Mouse (Mus musculus) neural tube, embryonic 11.5 days (tissue): ENCODE measurements around the gene Mical2. TPM values are rescaled to one million over a fixed set of nuclear protein-coding genes. Genes with fewer than 3 reads are reported as not detected.
A peak's percentile ranks its signal among the peaks of the same experiment; 100 is the strongest.

ENCODE experiments used
- ATAC-seq: fragments of 200-750 bp; cut with Nextera tagmentation; 2 replicates; pipeline ENCODE4 v1.8.0; 2017; ENCODE audit warnings: moderate number of reproducible peaks, mild to moderate bottlenecking, moderate TSS enrichment, moderate library complexity; ENCODE audit not compliant: insufficient read depth, low FRiP score, low TSS enrichment
- DNase-seq: peaks from one replicate; pipeline ENCODE4 v3.0.0-alpha.2; 2015; ENCODE audit warnings: low spot score
- H3K27ac ChIP-seq: fragments of 300-500 bp; sonication (generic); 2 replicates; pipeline ENCODE4 v1.5.1; 2014; ENCODE audit warnings: low read depth, mild to moderate bottlenecking, low read length
- H3K27me3 ChIP-seq: fragments of 300-500 bp; sonication (generic); 2 replicates; pipeline ENCODE4 v1.6.1; 2014; ENCODE audit warnings: mild to moderate bottlenecking, low read length, mixed read lengths; ENCODE audit not compliant: control insufficient read depth, insufficient read depth
- H3K36me3 ChIP-seq: fragments of 300-500 bp; sonication (generic); 2 replicates; pipeline ENCODE4 v1.6.1; 2014; ENCODE audit warnings: mild to moderate bottlenecking, low read length, moderate library complexity, mixed read lengths; ENCODE audit not compliant: control insufficient read depth, insufficient read depth
- H3K4me1 ChIP-seq: fragments of 300-500 bp; sonication (generic); 2 replicates; pipeline ENCODE4 v1.6.1; 2014; ENCODE audit warnings: low read length, mixed read lengths; ENCODE audit not compliant: control insufficient read depth, insufficient read depth
- H3K4me2 ChIP-seq: fragments of 300-500 bp; sonication (generic); 2 replicates; pipeline ENCODE4 v1.6.1; 2014; ENCODE audit warnings: low read depth, mild to moderate bottlenecking, moderate library complexity
- H3K4me3 ChIP-seq: fragments of 300-500 bp; sonication (generic); 2 replicates; pipeline ENCODE4 v1.5.1; 2014; ENCODE audit warnings: low read depth, low read length
- H3K9ac ChIP-seq: fragments of 300-500 bp; sonication (generic); 2 replicates; pipeline ENCODE4 v1.6.1; 2014; ENCODE audit warnings: mild to moderate bottlenecking, low read length
- H3K9me3 ChIP-seq: fragments of 300-500 bp; sonication (generic); 2 replicates; pipeline ENCODE4 v1.6.1; 2016; ENCODE audit warnings: low read length; ENCODE audit not compliant: control insufficient read depth
- WGBS: fragments of 180-500 bp; shearing (Covaris S2); extraction: QIAGEN DNeasy Blood & Tissue Kit; methylation state at CpG from one replicate; pipeline ENCODE4 v1.1.7; 2014; 5-methylcytosine and 5-hydroxymethylcytosine counted together
- polyA plus RNA-seq: library from polyadenylated mRNA; unstranded; fragments of >200 nt; fragmentation: Nextera tagmentation; extraction: Ambion mirVana; gene quantifications from 2 replicates; pipeline ENCODE4 v1.2.1, GENCODE M21; 2014

Gene Mical2
- 1.0 and 1.6 TPM in 2 replicates for polyA plus RNA-seq

- Histone ChIP-seq H3K9ac (peak within 1 kb of the TSS; percentile 45), H3K27ac (no peak within 1 kb of the TSS), H3K4me2 (peak within 1 kb of the TSS; percentile 99), H3K9me3 (no peaks in the 10 kb centered on the region), H3K36me3 (no peaks in the 10 kb centered on the region), H3K4me3 (peak within 1 kb of the TSS; percentile 55), H3K4me1 (peaks cover 6% of the 10 kb centered on the region), H3K27me3 (peaks cover 18% of the 10 kb centered on the region)
- DNase-seq, result peak; percentile 91
- ATAC-seq, result peak; percentile 99
- WGBS, result under 1% methylated on average over 53 of the region's 53 CpGs
Observed at GRCm38 (mm10) chr7:112225615-112226262, at the start of gene Mical2. Gene Mical2 (plus strand): TSS chr7:112225856.

DNA sequence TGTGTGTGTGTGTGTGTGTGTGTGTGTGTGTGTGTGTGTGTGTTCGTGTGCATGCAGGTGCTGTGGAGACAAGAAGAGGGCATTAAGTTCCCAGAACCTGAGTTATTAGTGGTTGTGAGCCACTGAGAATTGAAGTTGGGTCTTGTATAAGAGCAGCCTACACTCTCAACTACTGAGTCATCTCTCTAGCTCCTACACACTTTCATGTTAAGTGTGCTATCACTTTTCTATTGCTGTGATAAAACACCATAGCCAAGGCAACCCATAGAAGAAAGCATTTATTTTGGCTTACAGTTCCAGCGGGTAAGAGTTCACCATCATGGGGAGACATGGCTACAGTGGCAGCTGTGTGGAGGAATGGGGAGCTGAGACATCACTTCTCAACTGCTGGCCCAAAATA, 49.0 kb upstream of the Mical2 start:
- Histone ChIP-seq H3K4me3 (no peak overlapping the region), H3K4me1 (no peaks in the 10 kb centered on the region), H3K27ac (no peak overlapping the region), H3K9ac (no peak overlapping the region), H3K36me3 (no peaks in the 10 kb centered on the region), H3K27me3 (no peaks in the 10 kb centered on the region), H3K4me2 (no peak overlapping the region), H3K9me3 (no peaks in the 10 kb centered on the region)
- DNase-seq (no peak), ATAC-seq (no peak)
- WGBS, result 90% methylated on average over 2 of the region's 2 CpGs

DNA sequence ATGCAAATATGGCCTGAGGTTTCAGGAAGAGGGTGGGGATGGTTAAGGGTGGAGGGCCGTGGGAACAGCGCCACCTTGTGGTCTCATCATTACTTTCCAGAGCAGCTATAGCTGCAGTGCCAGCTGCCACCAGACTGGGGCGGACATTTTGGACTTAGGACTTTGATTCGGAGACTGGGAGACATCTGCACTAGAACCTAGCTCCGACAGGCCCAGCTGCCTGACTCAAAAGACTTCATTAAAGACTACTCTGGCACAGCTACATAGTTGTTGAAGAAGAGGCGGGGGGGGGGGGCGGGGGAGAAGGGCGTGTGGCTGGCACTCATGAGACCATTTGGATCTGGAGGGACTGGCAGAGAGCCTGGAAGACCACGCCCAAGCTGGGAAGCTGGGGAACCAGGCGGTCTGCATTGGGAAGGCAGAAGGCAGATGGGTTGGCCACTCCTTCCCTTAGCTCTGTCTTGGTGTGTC, 45.4 kb upstream of the Mical2 start:
- DNase-seq (peak; percentile 87), ATAC-seq (peak; percentile 73)
- Histone ChIP-seq H3K4me2 (peak overlapping the region; percentile 2; the same call in 1 of the 2 replicates), H3K9me3 (no peaks in the 10 kb centered on the region), H3K27ac (no peak overlapping the region), H3K4me1 (no peaks in the 10 kb centered on the region), H3K4me3 (no peak overlapping the region), H3K27me3 (no peaks in the 10 kb centered on the region), H3K9ac (no peak overlapping the region), H3K36me3 (no peaks in the 10 kb centered on the region)
- WGBS, result 21% methylated on average over 7 of the region's 10 CpGs

GRCm38 (mm10) chr7:112183258-112183841, 42.3 kb upstream of the Mical2 start:
- Histone ChIP-seq H3K27me3 (no peaks in the 10 kb centered on the region), H3K4me2 (no peak overlapping the region), H3K9me3 (no peaks in the 10 kb centered on the region), H3K36me3 (no peaks in the 10 kb centered on the region), H3K9ac (no peak overlapping the region), H3K27ac (no peak overlapping the region), H3K4me3 (no peak overlapping the region), H3K4me1 (no peaks in the 10 kb centered on the region)
- ATAC-seq, result peak; percentile 48; the same call in 1 of the 2 replicates
- DNase-seq, result peak; percentile 86
- WGBS, result 48% methylated on average over 5 of the region's 5 CpGs

DNA sequence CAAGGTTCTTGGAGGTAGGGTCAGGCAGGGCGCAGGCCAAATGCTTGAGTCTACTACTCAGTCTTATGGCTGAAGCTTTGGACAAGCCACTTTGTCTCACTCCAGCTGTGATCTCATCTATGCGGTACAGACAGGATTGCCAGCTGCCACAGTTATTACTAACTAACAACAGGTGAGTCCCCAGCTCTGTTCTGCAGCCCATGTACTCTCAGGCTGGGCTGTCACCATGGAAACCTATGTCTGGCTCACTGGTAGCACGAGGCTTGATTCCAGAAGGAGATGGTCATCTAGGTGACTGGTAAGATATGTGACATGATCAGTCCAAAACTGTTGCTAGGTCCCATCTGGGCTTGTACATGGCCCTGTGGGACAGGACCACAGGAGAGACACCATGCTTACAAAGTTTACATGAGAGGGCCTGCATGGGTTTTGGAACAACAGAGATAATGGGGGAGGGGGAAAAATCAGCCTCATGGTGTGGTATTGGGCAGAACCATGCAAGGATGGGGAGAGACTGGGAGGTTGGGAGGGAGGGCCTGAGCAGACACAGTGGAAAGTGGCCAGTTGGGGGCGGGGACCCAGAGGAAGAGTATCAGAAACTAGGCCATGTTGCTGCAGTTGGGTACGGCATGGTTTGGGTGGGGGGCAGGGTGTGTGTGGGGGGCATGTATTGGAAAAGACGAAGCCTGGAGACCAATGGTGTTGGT, 41.0 kb upstream of the Mical2 start:
- DNase-seq, result no peak
- Histone ChIP-seq H3K4me1 (no peaks in the 10 kb centered on the region), H3K9me3 (no peaks in the 10 kb centered on the region), H3K9ac (no peak overlapping the region), H3K36me3 (no peaks in the 10 kb centered on the region), H3K27me3 (no peaks in the 10 kb centered on the region), H3K4me2 (no peak overlapping the region), H3K4me3 (no peak overlapping the region), H3K27ac (no peak overlapping the region)
- ATAC-seq, result no peak
- 88% methylated on average over 6 of the region's 6 CpGs for WGBS

DNA sequence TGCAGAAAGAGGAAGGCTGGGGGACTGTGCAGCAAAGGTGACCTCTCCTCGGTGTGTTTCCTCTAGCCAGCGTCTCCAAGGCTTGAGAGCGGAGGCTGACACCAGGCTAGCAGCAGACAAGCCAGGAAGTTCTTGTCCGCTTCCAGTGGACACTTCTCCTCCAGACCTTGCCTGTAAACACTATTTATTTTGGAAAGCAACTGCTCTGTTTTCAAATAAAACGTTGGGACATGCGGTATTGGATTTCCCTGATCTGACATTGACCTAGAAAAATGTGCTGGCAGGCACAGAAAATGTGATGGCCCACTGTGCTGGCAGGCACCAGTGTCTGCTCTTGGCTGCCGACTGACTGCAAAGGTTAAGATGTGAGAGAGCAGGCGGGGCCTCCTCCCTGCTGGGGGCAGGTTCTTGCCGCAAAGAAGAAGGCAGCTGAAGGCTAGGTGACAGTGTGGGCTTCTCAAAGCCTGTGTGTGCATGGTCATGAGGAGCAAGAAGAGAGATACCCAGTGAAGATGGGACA, 40.4 kb upstream of the Mical2 start:
- no peak overlapping the region for H3K4me2 ChIP-seq
- no peaks in the 10 kb centered on the region for H3K9me3 ChIP-seq
- 78% methylated on average over 9 of the region's 9 CpGs for WGBS
- no peak overlapping the region for H3K9ac ChIP-seq
- no peak overlapping the region for H3K27ac ChIP-seq
- ATAC-seq, result no peak
- DNase-seq, result no peak
- H3K36me3 ChIP-seq, result no peaks in the 10 kb centered on the region
- H3K4me1 ChIP-seq, result no peaks in the 10 kb centered on the region
- H3K4me3 ChIP-seq, result no peak overlapping the region
- H3K27me3 ChIP-seq, result no peaks in the 10 kb centered on the region

DNA sequence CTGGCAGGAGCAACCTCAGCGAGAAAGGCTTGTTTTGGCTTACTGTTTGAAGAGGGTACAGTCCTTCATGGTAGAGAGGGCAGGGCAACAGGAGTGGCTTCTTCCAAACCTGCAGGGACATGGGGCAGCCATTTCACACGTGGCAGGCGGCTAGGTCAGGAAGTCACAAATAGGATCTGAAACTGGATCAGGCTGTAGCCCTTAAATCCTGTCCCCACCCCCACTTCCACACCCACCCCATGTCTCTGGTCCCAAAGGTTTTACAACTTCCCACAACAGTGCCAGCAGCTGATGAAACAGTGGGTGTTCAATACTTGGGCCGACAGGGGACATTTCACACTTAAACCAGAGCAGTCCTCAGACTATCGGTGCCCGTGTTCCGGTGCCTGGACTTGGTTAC, 38.8 kb upstream of the Mical2 start:
- H3K36me3 ChIP-seq, result no peaks in the 10 kb centered on the region
- WGBS, result 82% methylated on average over 7 of the region's 7 CpGs

GRCm38 (mm10) chr7:112187536-112188459, 37.9 kb upstream of the Mical2 start:
- Histone ChIP-seq H3K4me3 (no peak overlapping the region), H3K36me3 (no peaks in the 10 kb centered on the region), H3K9ac (no peak overlapping the region), H3K27ac (no peak overlapping the region), H3K4me2 (no peak overlapping the region), H3K27me3 (no peaks in the 10 kb centered on the region), H3K4me1 (no peaks in the 10 kb centered on the region), H3K9me3 (no peaks in the 10 kb centered on the region)
- 52% methylated on average over 13 of the region's 13 CpGs for WGBS
- DNase-seq (no peak), ATAC-seq (no peak)

More for the DNA sequence above, 38.8 kb upstream of the Mical2 start:
- DNase-seq (no peak), ATAC-seq (no peak)
- Histone ChIP-seq H3K9ac (no peak overlapping the region), H3K27me3 (no peaks in the 10 kb centered on the region), H3K9me3 (no peaks in the 10 kb centered on the region), H3K27ac (no peak overlapping the region), H3K4me1 (no peaks in the 10 kb centered on the region), H3K4me3 (no peak overlapping the region), H3K4me2 (no peak overlapping the region)
